Mouse (Mus musculus) macrophage (primary cell): ENCODE results near the gene Serpinb6e. TPM values are rescaled to one million over a fixed set of nuclear protein-coding genes. Genes with fewer than 3 reads are reported as not detected.

ENCODE experiments used
- H3K27ac ChIP-seq: fragments of 350-480 bp; formaldehyde crosslinking; 2 replicates; pipeline ENCODE4 v1.9.0; 2021
- H3K36me3 ChIP-seq: fragments of 350-480 bp; formaldehyde crosslinking; 2 replicates; pipeline ENCODE4 v1.9.0; 2021; ENCODE audit errors: inconsistent target
- H3K4me3 ChIP-seq: fragments of 350-480 bp; formaldehyde crosslinking; 2 replicates; pipeline ENCODE4 v1.9.0; 2021; ENCODE audit errors: inconsistent target
- H3K79me2 ChIP-seq: fragments of 350-480 bp; formaldehyde crosslinking; 2 replicates; pipeline ENCODE4 v1.9.0; 2021; ENCODE audit errors: inconsistent target
- WGBS: methylation state at CpG from one replicate; pipeline ENCODE4 v1.1.7; 2026; ENCODE audit warnings: inconsistent platforms; ENCODE audit not compliant: missing documents; 5-methylcytosine and 5-hydroxymethylcytosine counted together
- polyA plus RNA-seq: library from polyadenylated mRNA; stranded (reverse); fragments of 250-400 nt; gene quantifications from 3 replicates; pipeline ENCODE4 v1.2.4, GENCODE M21; 2018; ENCODE audit warnings: inconsistent platforms
- total RNA-seq, 78 experiments: library from RNA; depleted of rRNA; stranded (reverse); fragments of 250-400 nt; gene quantifications; 1 replicate in 9 of 78; 2 replicates in 24 of 78; 3 replicates in 43 of 78; 4 replicates in 2 of 78; pipeline ENCODE4 v1.2.4; 2018; ENCODE audit warnings: inconsistent platforms in 56 of 78

Gene Serpinb6e
- total RNA-seq (2018; cell fraction: chromatin; rRNA removed), result not detected
- total RNA-seq (2018; cell fraction: cytosol; rRNA removed), result not detected
- not detected for total RNA-seq (2018; cell fraction: nucleus; rRNA removed)
- not detected in 3 replicates for polyA plus RNA-seq

DNA sequence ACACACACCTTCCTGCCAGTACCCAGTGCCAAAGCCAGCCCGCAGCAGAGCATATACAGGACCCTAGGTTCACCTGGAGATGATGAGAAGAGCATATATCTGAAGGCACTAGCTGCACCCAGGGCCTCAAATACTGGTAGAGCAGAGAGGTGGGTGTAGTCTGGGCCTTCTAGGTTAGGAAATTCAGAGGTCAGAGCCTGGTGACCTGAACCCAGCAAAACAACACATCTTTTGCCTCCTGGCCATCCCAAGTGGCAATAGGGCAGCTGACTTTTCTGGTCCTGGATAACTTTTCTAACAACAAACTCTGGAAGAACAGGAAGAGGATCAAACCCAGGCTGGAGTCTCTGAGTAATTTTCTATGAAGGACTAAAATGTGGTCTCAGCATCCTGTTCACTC lies at the start of gene Serpinb6e:
TSS of gene Serpinb6e (minus strand) at position 101 of the 400 bp plus-strand sequence.
- Histone ChIP-seq H3K36me3 (no peaks in the 10 kb centered on the region), H3K4me3 (no peak within 1 kb of the TSS), H3K79me2 (no peaks in the 10 kb centered on the region), H3K27ac (no peak within 1 kb of the TSS)
- WGBS, result 55% methylated on average over 1 of the region's 1 CpGs

DNA sequence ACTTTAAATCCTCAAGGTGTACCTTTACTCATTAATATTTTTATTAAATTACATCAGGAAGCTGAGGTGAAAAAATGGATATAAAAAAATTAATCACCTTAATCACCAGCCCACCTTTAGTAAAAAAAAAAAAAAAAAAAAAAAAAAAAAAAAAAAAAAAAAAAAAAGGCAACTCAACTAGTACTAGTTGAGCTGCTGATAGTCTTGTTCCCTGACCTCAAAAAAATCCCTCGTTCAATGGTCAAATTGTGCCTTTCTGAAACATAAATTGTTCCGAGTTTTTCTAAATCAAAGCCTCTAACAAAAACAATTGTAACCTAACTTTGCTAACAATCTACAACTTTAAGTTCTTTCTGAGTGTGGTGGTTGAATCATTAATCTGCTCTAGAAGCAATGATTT lies 12.5 kb downstream of the Serpinb6e start:
- Histone ChIP-seq H3K4me3 (no peak overlapping the region), H3K36me3 (no peaks in the 10 kb centered on the region), H3K27ac (no peak overlapping the region), H3K79me2 (no peaks in the 10 kb centered on the region)
- WGBS, result 90% methylated on average over 2 of the region's 2 CpGs

- H3K36me3 ChIP-seq, result no peaks in the 10 kb centered on the region
- no peak overlapping the region for H3K4me3 ChIP-seq
- no peaks in the 10 kb centered on the region for H3K79me2 ChIP-seq
- H3K27ac ChIP-seq, result no peak overlapping the region
Observed at GRCm38 (mm10) chr13:33823421-33823820, 19.8 kb downstream of the Serpinb6e start.

GRCm38 (mm10) chr13:33821490-33822143 lies 21.6 kb downstream of the Serpinb6e start:
- whole genome bisulfite sequencing, result 83% methylated on average over 5 of the region's 5 CpGs

More at GRCm38 (mm10) chr13:33821490-33822143, 21.6 kb downstream of the Serpinb6e start:
- H3K4me3 ChIP-seq, result no peak overlapping the region
- no peaks in the 10 kb centered on the region for H3K36me3 ChIP-seq
- H3K27ac ChIP-seq, result no peak overlapping the region
- H3K79me2 ChIP-seq, result no peaks in the 10 kb centered on the region

Other genes starting within 250 kb of the Serpinb6e start
- not detected in 3 replicates for gene Serpinb6d, start 182.0 kb downstream of the Serpinb6e start, polyA plus RNA-seq
- not detected in 3 replicates for gene Serpinb6c, start 62.3 kb upstream of the Serpinb6e start, polyA plus RNA-seq
- gene Nqo2, start 121.3 kb upstream of the Serpinb6e start, polyA plus RNA-seq, result 31.7 to 46.3 TPM (median 42.0 TPM) in 3 replicates
- gene Ripk1, start 159.0 kb upstream of the Serpinb6e start, polyA plus RNA-seq, result 61.5 to 114 TPM (median 61.6 TPM) in 3 replicates
- 845 to 1,624 TPM (median 1,052 TPM) in 3 replicates for gene Serpinb6a, start 159.4 kb upstream of the Serpinb6e start, polyA plus RNA-seq
- gene Bphl, start 194.2 kb upstream of the Serpinb6e start, polyA plus RNA-seq, result 16.8 to 29.1 TPM (median 24.2 TPM) in 3 replicates
- 162 to 260 TPM (median 170 TPM) in 3 replicates for gene Tubb2a, start 234.6 kb upstream of the Serpinb6e start, polyA plus RNA-seq